14 mouse cellular contexts compared by ENCODE assay signal in the genomic region with DNA sequence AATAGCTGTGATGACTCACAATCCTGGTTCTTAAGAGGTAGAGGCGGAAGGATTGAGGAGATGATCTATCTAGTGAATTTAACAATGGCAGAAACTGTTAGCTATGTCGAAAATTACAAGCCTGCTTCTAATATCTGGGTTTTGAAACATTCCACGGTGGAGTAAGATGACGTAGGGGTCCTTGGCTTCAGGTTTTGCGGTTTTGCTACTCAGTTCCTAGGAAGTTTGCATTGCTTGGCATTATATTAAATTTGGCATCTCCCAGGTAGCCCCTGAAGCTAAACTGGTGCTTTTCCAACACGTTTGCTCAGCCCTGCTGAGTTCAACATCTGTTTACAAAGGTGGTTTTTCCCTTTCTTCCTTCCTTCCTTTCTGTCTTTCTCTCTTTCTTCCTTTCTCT.
"Had no signal": no experiment of that assay in that cellular context is flagged by ENCODE, and none has a peak within 500 bp of the region (broad histone marks: within the 10 kb centered on the region; RNA-seq: fewer than 3 reads in every experiment).

No protein-coding gene starts in this region.

- H3K4me2 ChIP-seq: liver, embryonic 13.5 days; lung, embryonic 15.5 days; midbrain, embryonic 13.5 days; neural tube, embryonic 15.5 days had no signal

- ATAC-seq: liver, postnatal 0 days; midbrain, embryonic 13.5 days had no signal

- DNase-seq: kidney, postnatal 10 days; kidney, postnatal 4 days; liver; liver, embryonic 13.5 days; liver, postnatal 0 days; lung, postnatal 14 days; right cerebral cortex, adult 18-20 months; right cerebral cortex, postnatal 25 days; thymus, postnatal 14 days had no signal

- H3K9ac ChIP-seq: liver, embryonic 13.5 days; liver, postnatal 0 days; lung, embryonic 15.5 days; midbrain, embryonic 13.5 days; neural tube, embryonic 15.5 days had no signal

- H3K27me3 ChIP-seq: liver, embryonic 13.5 days; lung, embryonic 15.5 days; neural tube, embryonic 15.5 days had no signal

- H3K36me3 ChIP-seq: liver, embryonic 13.5 days; lung, embryonic 15.5 days; midbrain, embryonic 13.5 days; neural tube, embryonic 15.5 days had no signal

- H3K9me3 ChIP-seq: liver, embryonic 13.5 days; lung, embryonic 15.5 days; midbrain, embryonic 13.5 days; neural tube, embryonic 15.5 days had no signal

- H3K4me3 ChIP-seq: layer of hippocampus, adult 2 months; liver, embryonic 13.5 days; lung, embryonic 15.5 days; midbrain, embryonic 13.5 days; neural tube, embryonic 15.5 days had no signal

- H3K27ac ChIP-seq: layer of hippocampus, adult 2 months; liver, embryonic 13.5 days; lung, embryonic 15.5 days; midbrain, embryonic 13.5 days; neural tube, embryonic 15.5 days; stomach, postnatal 0 days had no signal
